Mouse (Mus musculus) 3T3-L1 (cell line): Measurements from ENCODE around the gene Slc8a3.

Experiments used
- DNase-seq: peaks from one replicate; pipeline ENCODE4 v3.0.0-alpha.2; 2015; ENCODE audit warnings: low read depth, low spot score

Gene Slc8a3

DNA sequence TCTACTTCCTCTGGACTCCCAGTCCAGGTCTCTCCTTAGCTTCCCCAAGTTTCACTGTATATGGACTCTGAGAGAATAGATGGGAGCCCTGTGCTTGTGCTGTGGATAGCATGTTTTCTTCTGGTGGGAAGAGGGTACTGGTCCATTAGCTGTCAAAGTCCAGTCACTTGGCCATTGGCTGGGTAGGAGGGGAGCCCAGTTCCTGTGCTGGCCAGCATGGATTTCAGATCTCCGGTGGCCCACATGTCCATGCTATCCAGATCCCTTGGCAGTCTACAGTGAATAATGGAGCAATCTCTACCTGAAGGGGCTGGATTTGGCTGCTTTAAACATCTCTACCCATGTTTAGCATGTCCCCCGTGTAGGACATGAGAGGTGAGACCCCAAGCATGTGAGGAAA, 148.0 kb downstream of the Slc8a3 start:
- no peak for DNase-seq

DNA sequence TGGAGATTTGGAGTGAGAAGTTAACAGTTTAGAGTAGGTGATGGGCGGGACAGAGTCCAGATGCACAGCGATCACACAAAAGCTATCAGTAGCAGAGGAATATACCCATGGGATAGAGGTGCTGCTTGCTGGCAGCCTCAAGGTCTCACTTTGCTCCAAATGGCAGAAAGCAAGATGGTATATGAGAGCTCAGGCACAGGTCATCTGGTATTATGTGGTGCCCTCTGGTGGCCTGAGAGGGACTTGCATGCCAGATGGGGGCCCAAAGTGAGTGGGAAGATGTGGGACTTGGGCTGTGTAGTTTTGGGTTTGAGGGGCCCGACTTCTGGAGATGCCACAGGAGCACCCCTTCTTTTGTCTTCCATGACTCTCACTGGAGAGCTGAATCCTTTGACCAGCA, 150.9 kb downstream of the Slc8a3 start:
- DNase-seq, result peak; percentile 75

DNA sequence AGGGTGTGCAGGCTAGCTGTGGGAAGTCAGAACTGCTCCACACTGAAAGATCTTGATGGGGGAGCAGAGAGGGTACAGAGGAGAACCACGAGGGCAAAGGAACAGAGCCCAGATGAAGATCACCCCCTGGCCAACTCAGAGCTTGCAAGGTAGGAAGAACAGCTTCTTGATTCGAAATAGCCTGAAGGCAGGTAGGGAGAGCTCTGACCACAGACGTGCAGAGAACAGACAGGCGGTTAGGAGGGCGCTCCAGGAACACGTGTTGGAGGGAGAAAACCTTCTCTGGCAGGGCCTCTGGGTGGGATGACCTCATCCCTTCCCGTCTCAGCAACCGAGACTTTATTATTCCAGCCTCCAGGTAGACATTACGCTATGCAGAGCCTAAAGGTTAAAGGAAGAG, 157.7 kb downstream of the Slc8a3 start:
- DNase-seq, result no peak

DNA sequence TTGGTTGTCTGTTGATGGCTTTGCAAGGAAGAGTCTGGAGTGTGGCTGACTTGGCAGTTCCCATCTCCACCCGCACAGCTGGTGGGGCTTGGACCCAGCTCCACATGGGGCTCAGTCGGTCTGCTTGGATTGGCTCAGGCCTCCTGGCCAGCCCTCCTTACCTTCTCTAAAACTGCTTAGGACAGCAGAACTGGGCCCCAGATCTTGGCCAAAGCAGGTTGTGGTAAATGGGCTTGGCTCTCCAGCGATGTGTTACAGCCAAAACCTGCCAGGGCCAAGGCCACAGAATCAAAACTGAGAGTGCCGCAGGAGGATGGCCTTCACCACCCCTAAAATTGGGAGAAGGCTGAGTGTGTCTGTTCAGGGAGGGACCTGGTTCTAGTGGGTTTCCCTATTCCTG, 159.1 kb downstream of the Slc8a3 start:
- no peak for DNase-seq

DNA sequence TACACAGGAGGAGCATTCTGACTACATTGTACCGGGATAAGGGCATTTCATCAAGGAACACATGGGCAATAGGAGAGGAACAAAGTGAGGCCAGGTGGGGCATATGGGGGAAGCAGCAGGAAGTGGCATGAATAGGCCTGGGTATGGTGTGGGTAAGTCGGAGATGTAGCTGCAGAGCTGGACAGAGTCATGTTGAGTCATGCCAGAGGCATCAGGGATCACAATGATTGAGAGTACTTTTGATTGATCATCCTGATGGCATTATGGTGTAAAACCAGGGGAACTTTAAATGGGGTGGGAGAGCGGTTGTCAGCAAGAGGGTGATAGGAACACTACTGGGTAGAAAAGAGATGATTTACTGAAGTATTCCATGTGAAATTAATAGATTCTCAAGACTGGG, 160.0 kb downstream of the Slc8a3 start:
- DNase-seq, result no peak

DNA sequence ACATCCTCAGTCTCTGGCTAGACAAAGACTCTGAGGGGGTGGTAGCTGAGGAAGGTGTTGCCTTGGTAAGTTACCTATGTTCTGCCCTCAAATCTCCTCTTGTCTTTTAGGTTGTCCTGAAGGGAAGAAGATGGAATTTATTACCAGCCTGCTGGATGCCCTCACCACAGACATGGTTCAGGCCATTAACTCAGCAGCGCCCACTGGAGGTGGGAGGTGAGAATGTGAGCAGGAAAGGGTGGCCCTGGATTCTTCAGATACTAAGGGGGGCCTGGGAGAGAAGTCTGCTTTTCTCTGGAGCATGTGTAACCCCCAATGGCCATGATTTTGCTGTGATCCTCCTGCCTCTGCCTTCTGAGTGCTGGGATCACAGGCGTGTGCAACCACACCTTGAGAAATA, 162.9 kb downstream of the Slc8a3 start:
- DNase-seq, result no peak

DNA sequence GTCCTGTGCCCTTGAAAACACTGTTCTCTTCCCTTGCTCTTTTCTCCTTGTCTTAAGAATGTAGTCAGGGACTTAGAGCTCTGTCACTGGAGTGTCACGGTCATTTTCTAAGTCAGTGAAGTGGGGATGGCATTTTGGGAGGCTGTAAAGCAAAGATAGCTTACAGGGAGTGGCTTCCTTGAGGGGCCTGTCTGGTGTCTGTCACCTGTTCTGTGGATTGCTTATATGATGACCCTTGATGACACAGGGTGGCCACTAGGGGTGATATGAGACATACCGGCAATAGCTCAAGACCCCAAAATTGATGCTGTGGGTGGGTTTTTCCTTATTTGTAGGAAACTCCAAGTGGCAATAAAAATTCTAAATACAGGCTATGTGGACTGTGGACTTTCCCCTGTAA, 164.5 kb downstream of the Slc8a3 start:
- no peak for DNase-seq

DNA sequence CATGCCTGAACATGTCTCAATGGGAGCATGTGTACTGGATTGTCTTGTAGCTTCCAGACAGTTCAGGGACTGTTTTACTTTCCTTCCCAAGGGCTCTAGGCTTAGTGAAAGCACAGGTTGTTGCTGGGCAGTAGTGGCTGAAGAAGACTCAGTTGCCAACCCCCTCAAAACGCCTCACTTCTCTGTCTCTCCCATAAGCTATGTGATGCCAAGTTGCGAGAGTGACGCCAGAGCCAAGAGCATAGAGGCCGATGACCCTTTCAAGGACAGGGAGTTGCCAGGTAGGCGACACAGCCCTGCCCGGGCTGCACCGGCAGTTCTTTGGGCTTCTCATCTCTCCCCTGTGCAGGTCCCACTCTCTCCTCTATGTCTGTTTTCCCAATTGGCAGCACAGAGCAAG, 164.9 kb downstream of the Slc8a3 start:
- no peak for DNase-seq

DNA sequence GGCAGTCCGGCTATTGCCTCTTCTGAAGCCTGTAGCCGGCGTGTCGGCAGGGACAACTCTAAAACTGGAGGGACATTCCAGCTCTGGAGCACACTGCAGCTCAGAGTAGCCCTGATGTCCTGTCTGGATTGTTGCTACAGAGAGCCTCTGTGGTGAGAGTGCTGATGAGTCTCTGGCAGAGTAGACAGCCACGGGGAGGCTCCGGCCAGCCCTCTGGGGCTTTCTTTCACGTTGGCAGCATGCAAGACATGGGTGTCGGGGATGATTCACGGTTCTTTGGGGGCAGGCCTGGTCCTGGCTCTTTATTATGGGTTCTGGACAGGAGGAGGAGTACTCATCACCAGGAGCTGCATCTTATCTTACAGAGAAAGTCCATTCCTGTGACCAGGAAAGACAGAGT, 165.8 kb downstream of the Slc8a3 start:
- DNase-seq, result peak; percentile 41

DNA sequence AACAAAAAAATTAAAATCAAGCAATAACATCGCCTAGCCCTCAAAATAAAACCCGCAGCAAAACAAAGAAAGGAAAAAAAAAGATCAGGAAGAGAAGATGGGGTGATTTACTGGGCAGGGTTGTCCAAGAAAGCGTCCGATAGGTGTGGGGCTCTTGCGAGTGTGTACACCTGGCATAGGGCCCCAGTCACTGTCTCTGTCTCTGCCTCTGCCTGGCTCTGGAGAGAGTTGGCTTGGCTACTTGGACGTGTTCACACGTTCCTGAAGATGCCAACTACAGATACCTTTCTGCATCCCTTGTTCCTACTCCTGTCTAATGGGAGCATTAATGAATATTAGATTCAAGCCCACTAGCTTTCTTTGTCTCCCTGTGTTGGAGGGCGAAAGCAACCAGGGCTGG, 166.4 kb downstream of the Slc8a3 start:
- no peak for DNase-seq

DNA sequence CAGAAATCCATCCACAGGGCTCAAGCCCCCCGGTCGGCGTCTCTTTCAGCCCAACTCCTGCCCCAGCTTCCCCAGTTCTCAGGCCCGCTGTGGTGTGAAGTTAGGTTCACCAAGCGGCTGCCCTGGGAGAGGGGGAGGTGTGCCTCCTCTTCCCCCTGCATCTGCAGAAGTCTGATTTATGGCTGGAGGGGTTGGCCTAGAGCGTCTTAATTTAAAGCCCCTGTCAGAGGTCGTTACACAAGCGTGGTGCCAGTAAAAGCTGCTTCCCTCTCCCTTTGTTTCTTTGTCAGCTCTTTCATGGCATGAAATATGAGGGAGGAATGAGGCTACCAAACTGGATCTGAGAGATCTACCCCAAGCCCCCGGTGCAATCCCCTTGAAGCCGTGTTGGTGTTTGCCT, 166.9 kb downstream of the Slc8a3 start:
- DNase-seq, result no peak

DNA sequence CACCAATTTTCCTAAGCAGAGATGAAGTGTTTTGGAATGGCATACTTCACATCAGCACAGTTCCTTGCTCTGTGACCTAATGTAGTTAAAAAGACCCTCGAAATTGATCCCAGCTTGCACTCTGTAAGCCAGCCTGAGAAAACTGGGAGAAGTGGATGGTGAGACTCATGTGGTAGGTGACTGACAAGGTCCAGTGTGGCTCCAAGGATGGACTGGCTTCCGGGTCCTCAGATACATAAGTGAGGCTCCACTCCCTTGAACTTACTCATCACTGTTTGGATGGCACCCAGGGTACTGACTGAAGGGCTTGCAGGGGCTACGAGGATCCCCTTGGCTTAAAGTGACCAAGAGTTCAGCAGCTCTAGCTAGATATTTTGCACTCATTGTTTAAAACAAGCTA, 169.4 kb downstream of the Slc8a3 start:
- DNase-seq, result no peak

DNA sequence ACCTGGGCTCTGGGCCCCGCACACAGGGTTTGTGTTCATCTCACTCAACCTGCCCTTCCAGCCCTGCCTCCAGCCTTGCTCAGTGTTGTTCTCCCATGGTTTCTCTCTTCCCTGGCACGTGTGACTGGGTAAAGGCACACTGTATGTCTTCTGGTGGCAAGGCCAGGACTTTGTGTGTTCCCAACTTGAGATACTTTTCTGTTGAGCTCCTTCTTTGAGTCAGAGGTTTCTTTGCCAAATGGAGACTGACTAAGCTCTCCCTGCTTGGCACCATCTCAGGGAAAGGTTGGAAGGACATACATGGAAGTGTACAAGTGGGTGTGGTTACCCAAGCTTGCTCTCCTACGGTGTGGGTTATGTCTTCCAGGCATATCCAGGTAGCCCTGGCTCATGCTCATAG, 169.8 kb downstream of the Slc8a3 start:
- peak; percentile 72 for DNase-seq

DNA sequence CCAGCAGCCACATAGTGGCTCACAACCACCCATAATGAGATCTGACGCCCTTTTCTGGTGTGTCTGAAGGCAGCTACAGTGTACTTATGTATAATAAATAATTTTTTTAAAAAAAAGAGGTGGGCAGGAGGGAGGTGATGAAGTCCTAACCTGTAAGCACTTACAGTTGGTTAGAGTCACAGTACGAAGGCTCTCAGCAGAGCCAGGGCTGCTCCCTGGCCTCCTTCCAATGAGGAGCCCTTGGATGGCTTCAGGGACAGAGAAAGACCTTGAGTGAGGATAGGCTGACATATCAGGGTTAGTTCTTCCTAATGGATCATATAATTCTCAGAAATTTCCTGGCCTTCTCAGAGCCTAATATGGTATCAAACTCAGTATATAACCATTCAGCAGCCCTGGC, 171.7 kb downstream of the Slc8a3 start:
- no peak for DNase-seq

DNA sequence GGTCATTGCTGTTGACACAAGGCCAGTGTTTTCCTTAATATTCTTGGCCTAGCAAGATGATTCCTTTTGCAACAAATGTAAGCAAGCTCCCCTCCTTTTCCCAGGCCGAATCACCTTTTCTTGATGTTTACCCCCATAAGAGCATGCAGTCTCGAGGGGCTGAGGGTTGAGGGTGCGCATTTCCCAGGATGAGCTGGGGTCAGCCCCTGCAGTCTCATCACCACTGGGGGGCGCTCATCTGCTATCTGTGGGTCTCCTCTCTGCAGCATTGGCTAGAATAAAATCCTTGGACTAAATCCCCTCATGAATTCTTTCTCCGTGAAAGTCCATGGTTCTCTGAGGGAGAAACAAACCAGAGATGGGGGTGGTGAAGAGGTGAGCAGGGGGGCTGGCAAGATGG, 172.1 kb downstream of the Slc8a3 start:
- no peak for DNase-seq

DNA sequence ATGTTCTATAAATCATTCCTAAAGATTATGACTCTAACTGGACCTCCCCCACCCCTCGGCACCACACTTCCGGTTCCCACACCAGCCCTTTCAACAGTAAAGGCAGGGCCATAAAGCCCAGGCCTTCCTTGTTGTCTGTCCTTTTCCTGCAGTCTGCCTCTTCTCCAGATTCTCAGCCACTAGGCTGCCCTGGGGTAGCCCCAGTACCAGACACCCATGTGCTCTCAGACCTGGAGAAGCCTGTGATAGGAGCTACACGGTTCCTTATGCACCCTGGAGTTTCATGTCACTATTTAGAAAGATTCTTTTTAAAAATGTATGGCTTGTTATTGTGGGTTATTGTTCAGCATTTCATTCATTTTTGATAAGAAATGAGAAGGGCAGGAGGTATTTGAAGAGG, 172.6 kb downstream of the Slc8a3 start:
- no peak for DNase-seq

DNA sequence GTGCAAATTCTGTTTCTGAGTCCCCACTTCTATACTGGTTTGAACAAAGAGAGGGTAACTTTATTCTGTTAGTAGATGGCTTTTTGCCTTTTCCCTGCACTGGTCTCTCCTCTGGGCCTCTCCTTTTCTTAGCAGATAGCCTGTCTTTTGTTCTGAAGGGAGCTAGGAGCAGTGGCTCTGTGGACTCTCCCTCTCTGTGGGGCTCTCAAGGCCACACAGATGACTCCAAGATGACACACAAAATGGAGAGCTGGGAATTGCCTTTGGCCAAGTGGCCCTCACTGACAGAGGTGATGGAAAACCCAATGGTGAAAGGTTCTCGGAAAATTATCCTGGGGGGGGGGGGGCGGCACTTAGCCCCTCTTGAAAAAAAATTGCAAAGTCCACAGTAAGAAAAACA, 173.0 kb downstream of the Slc8a3 start:
- DNase-seq, result no peak

DNA sequence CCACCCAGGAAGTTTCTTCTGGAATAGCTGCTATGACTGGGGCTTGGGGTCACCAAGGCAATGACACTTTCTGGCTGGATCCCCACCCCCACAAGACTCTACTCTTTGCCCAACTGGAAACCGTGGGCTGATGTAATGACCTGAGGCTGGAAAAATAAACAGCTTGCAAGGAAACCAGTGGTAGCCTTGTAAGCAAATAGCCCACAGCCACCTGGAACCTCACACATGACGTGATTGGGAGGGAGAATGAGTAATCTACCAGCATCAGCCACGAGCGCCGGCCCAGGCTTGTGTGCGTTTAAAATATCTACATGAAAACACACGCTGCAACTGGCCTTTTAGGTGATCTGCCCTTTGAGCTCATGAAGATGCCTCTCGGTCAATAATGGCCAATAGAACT, 176.1 kb downstream of the Slc8a3 start:
- no peak for DNase-seq

DNA sequence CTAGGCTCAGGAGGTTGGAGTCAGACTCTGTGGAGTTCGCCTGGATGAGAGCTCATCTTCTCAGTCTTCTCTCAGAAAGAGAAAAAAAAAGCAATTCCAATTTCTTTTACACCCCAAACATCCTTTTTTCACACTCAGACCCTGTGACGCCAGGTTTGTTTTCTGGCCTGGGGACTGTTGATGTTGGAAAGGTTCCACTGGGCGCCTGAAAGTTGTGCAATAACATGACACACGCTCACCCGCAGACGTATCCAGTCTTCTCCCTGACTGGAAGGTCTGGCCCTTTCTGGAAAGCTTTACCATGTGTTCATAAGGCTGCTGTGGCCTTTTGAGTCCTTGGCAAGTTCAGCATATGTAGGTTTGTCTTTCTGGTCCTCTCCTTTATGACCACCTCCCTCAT, 177.3 kb downstream of the Slc8a3 start:
- peak; percentile 87 for DNase-seq

DNA sequence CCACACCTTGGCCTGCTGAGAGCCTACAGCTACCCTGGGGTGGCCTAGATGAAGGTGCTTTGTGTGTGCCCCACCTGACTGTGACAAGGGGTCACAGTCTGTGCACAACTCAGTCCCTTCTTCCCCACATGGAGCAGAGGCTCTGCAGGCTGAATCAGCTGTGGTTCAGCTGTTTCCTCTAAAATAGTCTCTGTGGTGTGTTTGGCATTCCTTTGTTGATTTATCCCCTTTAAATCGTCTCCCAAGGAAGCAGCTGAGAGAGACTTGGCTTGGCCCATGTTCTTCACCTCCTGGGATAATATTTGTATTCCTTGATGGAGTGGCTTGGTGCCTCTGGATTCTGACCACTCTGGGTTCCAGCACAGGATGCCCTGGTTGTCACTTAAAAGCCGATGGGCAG, 180.9 kb downstream of the Slc8a3 start:
- DNase-seq, result peak; percentile 57

DNA sequence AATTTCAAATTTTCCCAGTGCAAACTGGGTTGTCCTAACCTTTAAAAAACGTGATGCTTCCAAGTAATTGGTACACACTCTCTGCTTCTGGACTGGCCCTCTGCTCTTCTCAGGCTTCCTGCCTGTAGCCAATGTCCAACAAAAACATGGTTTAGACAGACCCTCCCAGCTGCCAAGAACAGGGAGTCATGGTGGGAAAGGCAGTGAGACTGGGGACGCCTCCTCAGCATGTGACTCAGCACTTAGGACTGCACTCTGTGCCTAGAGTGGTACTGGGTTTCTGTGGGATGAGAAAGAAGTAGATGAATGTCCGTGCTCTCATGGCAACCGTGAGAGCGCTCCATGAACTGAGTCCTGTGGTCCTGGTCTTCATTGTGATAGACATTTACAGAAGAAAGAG, 182.1 kb downstream of the Slc8a3 start:
- DNase-seq, result peak; percentile 92

DNA sequence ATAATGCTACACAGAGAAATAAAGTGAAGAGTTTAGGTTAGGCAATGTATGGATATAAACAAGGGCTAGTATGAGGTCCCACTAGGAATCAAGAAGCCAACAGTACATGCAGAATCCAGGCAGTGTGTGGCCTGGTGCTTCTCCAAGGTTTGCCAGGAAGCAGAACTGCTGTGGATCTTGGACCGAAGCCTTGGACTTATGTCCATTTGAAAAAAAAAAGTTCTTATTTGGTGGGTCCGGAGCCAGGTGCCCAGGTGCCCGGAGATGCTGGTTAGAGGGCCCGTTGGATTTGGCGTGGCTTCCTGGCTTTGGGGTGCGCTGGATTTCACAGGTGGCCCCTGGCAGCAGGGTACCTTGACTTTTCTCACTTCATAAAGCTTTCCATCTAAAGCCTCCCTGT, 185.0 kb downstream of the Slc8a3 start:
- no peak for DNase-seq
